Mouse (Mus musculus) testis, adult 2 months (tissue): ENCODE measurements around the gene Gm10663.

ENCODE experiments used
- CTCF ChIP-seq: fragments of 200-500 bp; IDR thresholded peaks from 2 replicates; pipeline ENCODE4 v1.5.1; 2012; ENCODE audit warnings: low read depth, mild to moderate bottlenecking, inconsistent platforms, low read length, moderate library complexity; ENCODE audit not compliant: control insufficient read depth, insufficient read depth, insufficient replicate concordance
- POLR2A ChIP-seq: fragments of 200-500 bp; IDR thresholded peaks from 2 replicates; pipeline ENCODE4 v1.6.1; 2012; ENCODE audit warnings: low read depth, mild to moderate bottlenecking, inconsistent platforms, low read length, moderate library complexity; ENCODE audit not compliant: control insufficient read depth

GRCm38 (mm10) chr8:65062195-65062594 lies 12.6 kb upstream of the Gm10663 start:
- TF ChIP-seq CTCF (no peak), POLR2A (no peak)
